In genomic region chr9:34423062-34423461, GRCm38 (mm10) we compare ENCODE assay signal across 9 mouse cellular contexts.
"Had no signal": no experiment of that assay in that cellular context is flagged by ENCODE, and none has a peak within 500 bp of the region (broad histone marks: within the 10 kb centered on the region; RNA-seq: fewer than 3 reads in every experiment).

No protein-coding gene starts in this region.

- ATAC-seq: liver, postnatal 0 days; midbrain, embryonic 15.5 days had no signal

- DNase-seq: kidney, postnatal 14 days; layer of hippocampus, postnatal 36 days; left cerebral cortex, postnatal 4 days; liver, embryonic 13.5 days; liver, postnatal 0 days; lung, postnatal 14 days; right cerebral cortex, postnatal 14 days; thymus, postnatal 36 days had no signal
